Mouse (Mus musculus): ENCODE data around the gene Olfr364-ps1. TPM values are rescaled to one million over a fixed set of nuclear protein-coding genes. Genes with fewer than 3 reads are reported as not detected.

The Olfr364-ps1 gene
- not detected in 2 replicates for polyA plus RNA-seq (2014; fragmentation: Nextera tagmentation; extraction: Ambion mirVana)

DNA sequence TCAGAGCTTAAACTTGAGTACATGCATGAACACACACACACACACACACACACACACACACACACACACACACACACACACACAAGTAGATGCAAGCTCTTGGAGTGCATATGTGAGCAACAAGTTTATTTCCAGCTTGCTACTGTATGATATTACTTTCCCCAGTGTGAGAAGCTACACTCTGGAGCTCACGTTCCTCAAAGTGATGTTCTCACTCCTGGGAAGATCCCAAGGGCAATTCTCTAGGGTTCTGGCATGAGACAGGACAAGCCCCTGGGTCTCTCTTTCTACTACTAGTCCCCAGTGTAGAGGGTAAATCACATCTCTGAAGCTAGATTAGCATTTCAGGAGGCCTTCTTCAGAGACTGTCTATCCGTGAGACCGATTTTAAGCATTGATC is at the start of gene Olfr364-ps1:
Olfr364-ps1 (plus strand) TSS at position 301 of the 400 bp plus-strand sequence.
- DNase-seq (ENCODE audit: low spot score) (no peak), ATAC-seq (ENCODE audit: low FRiP score) (no peak)
- 87% methylated on average over 3 of the region's 3 CpGs for WGBS
- H3K4me2 ChIP-seq (replicated peaks): no peak within 1 kb of the TSS
- no peaks in the 10 kb centered on the region for H3K36me3 ChIP-seq (replicated peaks; ENCODE audit: control insufficient read depth, insufficient read depth)
- no peak within 1 kb of the TSS for H3K27ac ChIP-seq
- no peaks in the 10 kb centered on the region for H3K27me3 ChIP-seq (ENCODE audit: control insufficient read depth, insufficient read depth, low read length)
- peaks cover 33% of the 10 kb centered on the region for H3K9me3 ChIP-seq (ENCODE audit: control insufficient read depth, low read length)
- no peaks in the 10 kb centered on the region for H3K4me1 ChIP-seq (replicated peaks; ENCODE audit: control insufficient read depth, insufficient read depth, low read length)
- H3K9ac ChIP-seq: no peak within 1 kb of the TSS
- no peak within 1 kb of the TSS for H3K4me3 ChIP-seq (replicated peaks; ENCODE audit: low read length)

DNA sequence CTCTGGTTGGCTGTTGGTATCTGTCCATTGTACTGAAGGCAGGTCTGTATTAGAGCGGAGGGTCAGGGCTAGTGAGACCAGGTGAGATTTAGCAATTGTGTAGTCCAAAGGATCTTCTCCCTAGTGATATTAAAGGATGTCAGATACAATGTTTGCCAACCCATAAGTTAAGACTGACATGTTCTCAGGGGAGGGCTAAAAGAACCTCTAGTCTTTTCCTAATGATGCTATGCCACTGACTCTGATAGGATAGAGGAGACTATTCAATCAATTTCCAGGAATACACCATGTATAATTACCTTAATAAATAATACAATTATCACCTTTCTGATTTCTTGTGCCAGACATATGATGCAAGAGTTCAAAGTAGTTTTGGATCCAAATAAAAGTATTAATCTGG is 21.3 kb upstream of the Olfr364-ps1 start, which contains the start of gene Olfr362:
Olfr362 (minus strand) TSS at position 101 of the 400 bp plus-strand sequence.
- Histone ChIP-seq H3K4me3 (replicated peaks; ENCODE audit: low read length) (no peak within 1 kb of the TSS), H3K27ac (no peak within 1 kb of the TSS), H3K9ac (no peak within 1 kb of the TSS), H3K4me2 (replicated peaks) (no peak within 1 kb of the TSS), H3K36me3 (replicated peaks; ENCODE audit: control insufficient read depth, insufficient read depth) (no peaks in the 10 kb centered on the region), H3K4me1 (replicated peaks; ENCODE audit: control insufficient read depth, insufficient read depth, low read length) (no peaks in the 10 kb centered on the region), H3K9me3 (ENCODE audit: control insufficient read depth, low read length) (0 out of 2 replicates have a peak, but pooled peaks cover 13% of the 10 kb centered on the region), H3K27me3 (ENCODE audit: control insufficient read depth, insufficient read depth, low read length) (no peaks in the 10 kb centered on the region)
- no peak for ATAC-seq (ENCODE audit: low FRiP score)
- 80% methylated on average over 1 of the region's 1 CpGs for WGBS
- DNase-seq (ENCODE audit: low spot score): no peak

DNA sequence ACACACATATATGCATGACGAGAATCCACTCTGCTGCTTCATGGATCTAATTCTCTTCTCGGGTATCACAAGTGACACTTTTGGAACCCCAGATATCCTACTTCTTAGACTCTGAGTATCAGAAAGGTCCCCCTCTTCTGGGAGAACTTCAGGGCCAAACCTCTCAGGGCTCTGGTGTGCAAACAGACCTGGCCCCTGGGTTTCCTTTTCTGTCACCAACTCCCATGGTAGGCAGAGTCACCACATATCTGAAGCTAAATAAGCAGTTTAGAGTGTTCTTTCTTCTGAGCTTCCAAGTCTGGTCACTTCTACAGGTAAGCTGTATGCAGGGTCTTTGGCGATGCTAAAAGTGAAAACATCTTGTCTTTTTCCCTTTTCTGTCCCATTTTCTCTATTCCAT is 48.8 kb downstream of the Olfr364-ps1 start, which contains the start of gene Olfr365:
Olfr365 (plus strand) TSS at position 301 of the 400 bp plus-strand sequence.
- peaks cover 13% of the 10 kb centered on the region; the same call in 1 of the 2 replicates for H3K9me3 ChIP-seq (ENCODE audit: control insufficient read depth, low read length)
- 79% methylated on average over 3 of the region's 3 CpGs for WGBS
- no peak for ATAC-seq (ENCODE audit: low FRiP score)

More for the DNA sequence above, 48.8 kb downstream of the Olfr364-ps1 start, which contains the start of gene Olfr365:
- Histone ChIP-seq H3K4me2 (replicated peaks) (no peak within 1 kb of the TSS), H3K27ac (no peak within 1 kb of the TSS), H3K36me3 (replicated peaks; ENCODE audit: control insufficient read depth, insufficient read depth) (no peaks in the 10 kb centered on the region), H3K27me3 (ENCODE audit: control insufficient read depth, insufficient read depth, low read length) (no peaks in the 10 kb centered on the region), H3K9ac (no peak within 1 kb of the TSS), H3K4me3 (replicated peaks; ENCODE audit: low read length) (no peak within 1 kb of the TSS), H3K4me1 (replicated peaks; ENCODE audit: control insufficient read depth, insufficient read depth, low read length) (no peaks in the 10 kb centered on the region)
- no peak for DNase-seq (ENCODE audit: low spot score)

Other genes with a start within 250 kb of the Olfr364-ps1 start
- gene Olfr353, start 246.4 kb upstream of the Olfr364-ps1 start, polyA plus RNA-seq (2014; fragmentation: Nextera tagmentation; extraction: Ambion mirVana): not detected in 2 replicates
- gene Olfr354, start 233.6 kb upstream of the Olfr364-ps1 start, polyA plus RNA-seq (2014; fragmentation: Nextera tagmentation; extraction: Ambion mirVana): not detected in 2 replicates
- not detected in 2 replicates for gene Olfr355, start 210.4 kb upstream of the Olfr364-ps1 start, polyA plus RNA-seq (2014; fragmentation: Nextera tagmentation; extraction: Ambion mirVana)
- not detected in 2 replicates for gene Olfr356, start 202.2 kb upstream of the Olfr364-ps1 start, polyA plus RNA-seq (2014; fragmentation: Nextera tagmentation; extraction: Ambion mirVana)
- not detected in 2 replicates for gene Olfr357, start 145.5 kb upstream of the Olfr364-ps1 start, polyA plus RNA-seq (2014; fragmentation: Nextera tagmentation; extraction: Ambion mirVana)
- not detected in 2 replicates for gene Olfr358, start 130.0 kb upstream of the Olfr364-ps1 start, polyA plus RNA-seq (2014; fragmentation: Nextera tagmentation; extraction: Ambion mirVana)
- gene Olfr360, start 73.6 kb upstream of the Olfr364-ps1 start, polyA plus RNA-seq (2014; fragmentation: Nextera tagmentation; extraction: Ambion mirVana): not detected in 2 replicates
- gene Olfr361, start 50.0 kb upstream of the Olfr364-ps1 start, polyA plus RNA-seq (2014; fragmentation: Nextera tagmentation; extraction: Ambion mirVana): not detected in 2 replicates
- gene Olfr362, start 21.4 kb upstream of the Olfr364-ps1 start, polyA plus RNA-seq (2014; fragmentation: Nextera tagmentation; extraction: Ambion mirVana): not detected in 2 replicates
- not detected in 2 replicates for gene Olfr365, start 48.9 kb downstream of the Olfr364-ps1 start, polyA plus RNA-seq (2014; fragmentation: Nextera tagmentation; extraction: Ambion mirVana)
- not detected in 2 replicates for gene Olfr366, start 72.3 kb downstream of the Olfr364-ps1 start, polyA plus RNA-seq (2014; fragmentation: Nextera tagmentation; extraction: Ambion mirVana)
- gene Olfr368, start 187.2 kb downstream of the Olfr364-ps1 start, polyA plus RNA-seq (2014; fragmentation: Nextera tagmentation; extraction: Ambion mirVana): not detected in 2 replicates
- 57.0 and 57.2 TPM in 2 replicates for gene Pdcl, start 220.0 kb downstream of the Olfr364-ps1 start, polyA plus RNA-seq (2014; fragmentation: Nextera tagmentation; extraction: Ambion mirVana)